In genomic region chr3:121735542-121735941, GRCm38 (mm10) we compare ENCODE assay signal across 9 mouse cellular contexts. TPM values are rescaled to one million over a fixed set of nuclear protein-coding genes. Genes with fewer than 3 reads are reported as not detected.
DNase-seq lines count a peak whose midpoint lies in the region; ATAC-seq and TF ChIP-seq lines count a peak whose summit lies in the region.
"Had no signal": no experiment of that assay in that cellular context is flagged by ENCODE, and none has a peak within 500 bp of the region (broad histone marks: within the 10 kb centered on the region; RNA-seq: fewer than 3 reads in every experiment).

No protein-coding gene starts in this region.

- H3K4me1 ChIP-seq in kidney, embryonic 15.5 days: peaks cover 22% of the 10 kb centered on the region
- H3K4me1 ChIP-seq in MEL (ENCODE audit: control insufficient read depth in 1 of 2, insufficient read depth in 2 of 2, low read length in 2 of 2): no peaks in the 10 kb centered on the region
- H3K4me1 ChIP-seq in embryonic facial prominence, embryonic 10.5 days: peaks cover 22% of the 10 kb centered on the region

- no peak for TF ChIP-seq RAD21 in MEL (IDR thresholded peaks at IDR 0.05; ENCODE audit: low read depth, low read length)

- H3K4me3 ChIP-seq in gastrocnemius, adult 2 months: no peak overlapping the region
- no peak overlapping the region for H3K4me3 ChIP-seq in kidney, embryonic 15.5 days (replicated peaks)
- H3K4me3 ChIP-seq in MEL (ENCODE audit: control insufficient read depth in 1 of 2, insufficient read depth in 1 of 2, low read depth in 2 of 2, low read length in 2 of 2): no peak overlapping the region
- H3K4me3 ChIP-seq in embryonic facial prominence, embryonic 10.5 days: no peak overlapping the region

- no peak for DNase-seq in gastrocnemius, adult 2 months
- DNase-seq in gastrocnemius, postnatal 25 days: no peak
- DNase-seq in kidney, postnatal 14 days: no peak
- no peak for DNase-seq in MEL (ENCODE audit: low read depth, low spot score)
- DNase-seq in embryonic facial prominence, embryonic 10.5 days (ENCODE audit: low spot score): peak; percentile 4
- no peak for DNase-seq in thymus, postnatal 10 days (ENCODE audit: low spot score in 2 of 2)
- DNase-seq: liver had no signal

- no peaks in the 10 kb centered on the region for H3K79me2 ChIP-seq in MEL (ENCODE audit: control insufficient read depth, insufficient read depth, low read length, poor library complexity)

- TF ChIP-seq POLR2A in MEL (IDR thresholded peaks at IDR 0.05; ENCODE audit: control insufficient read depth in 1 of 2, insufficient read depth in 1 of 2, low read depth in 1 of 2, low read length in 2 of 2, poor library complexity in 1 of 2): no peak

- intact Hi-C loops in gastrocnemius, adult 2 months (cut with DNase I): loop anchor here (5.0 kb wide), 2 partner anchors 183 to 428 kb away; no protein-coding TSS in a partner anchor

- H3K4me2 ChIP-seq in kidney, embryonic 15.5 days: no peak overlapping the region

- H3K36me3 ChIP-seq in kidney, embryonic 15.5 days: peaks cover 24% of the 10 kb centered on the region
- H3K36me3 ChIP-seq in MEL (ENCODE audit: control insufficient read depth in 1 of 2, insufficient read depth in 2 of 2, low read length in 2 of 2): no peaks in the 10 kb centered on the region
- peaks cover 36% of the 10 kb centered on the region for H3K36me3 ChIP-seq in embryonic facial prominence, embryonic 10.5 days (replicated peaks)

- H3K9me3 ChIP-seq in kidney, embryonic 15.5 days (replicated peaks): no peaks in the 10 kb centered on the region
- H3K9me3 ChIP-seq in MEL (replicated peaks; ENCODE audit: insufficient read depth, low read length): no peaks in the 10 kb centered on the region
- no peaks in the 10 kb centered on the region for H3K9me3 ChIP-seq in embryonic facial prominence, embryonic 10.5 days

- ATAC-seq in kidney, embryonic 15.5 days (replicated peaks; ENCODE audit: low FRiP score): no peak
- no peak for ATAC-seq in activated CD4-positive, CD25-positive, alpha-beta regulatory T cell, adult 4 months

- H3K27me3 ChIP-seq in kidney, embryonic 15.5 days: no peaks in the 10 kb centered on the region
- no peaks in the 10 kb centered on the region; a peak in 1 of 4 replicates for H3K27me3 ChIP-seq in MEL (ENCODE audit: control insufficient read depth in 1 of 2, insufficient read depth in 2 of 2, low read length in 2 of 2)
- no peaks in the 10 kb centered on the region for H3K27me3 ChIP-seq in embryonic facial prominence, embryonic 10.5 days (replicated peaks; ENCODE audit: low read depth, poor library complexity, severe bottlenecking)

- H3K27ac ChIP-seq in gastrocnemius, adult 2 months: peak overlapping the region; percentile 70; the same call in 1 of the 2 replicates
- peak overlapping the region; percentile 54; the same call in 1 of the 2 replicates for H3K27ac ChIP-seq in kidney, embryonic 15.5 days
- H3K27ac ChIP-seq in MEL (ENCODE audit: control insufficient read depth, low read depth, low read length): no peak overlapping the region
- peak overlapping the region; percentile 69 for H3K27ac ChIP-seq in embryonic facial prominence, embryonic 10.5 days (replicated peaks)

- no peak for TF ChIP-seq CTCF in gastrocnemius, adult 2 months (IDR thresholded peaks at IDR 0.05)
- TF ChIP-seq CTCF in MEL (IDR thresholded peaks at IDR 0.05 in 2 of 3, conservative IDR thresholded peaks at IDR 0.05 in 1 of 3; ENCODE audit: control insufficient read depth in 1 of 3, insufficient read depth in 1 of 3, low read depth in 2 of 3, low read length in 3 of 3, poor library complexity in 1 of 3, severe bottlenecking in 1 of 3): no peak

- WGBS in kidney, embryonic 15.5 days: 63% methylated on average over 7 of the region's 7 CpGs
- 82% methylated on average over 7 of the region's 7 CpGs for WGBS in embryonic facial prominence, embryonic 10.5 days

- TF ChIP-seq EP300 in MEL (IDR thresholded peaks at IDR 0.05; ENCODE audit: low read depth in 1 of 2, low read length in 2 of 2): no peak

- no peak overlapping the region for H3K9ac ChIP-seq in kidney, embryonic 15.5 days
- H3K9ac ChIP-seq in MEL (ENCODE audit: control insufficient read depth, low read depth, low read length, poor library complexity, severe bottlenecking): no peak overlapping the region

TF ChIP-seq in MEL, 35 proteins besides CTCF, POLR2A, EP300 and RAD21:
- TF ChIP-seq USF1 (IDR thresholded peaks at IDR 0.05; ENCODE audit: low read depth, low read length) (peak; percentile 55; the same call in 1 of the 2 replicates), E2F4 (IDR thresholded peaks at IDR 0.05; ENCODE audit: borderline replicate concordance, low read depth, low read length) (no peak)

RNA-seq across cellular contexts. Expression of gene F3, which starts 12.2 kb away (rescaled TPM):
- 1 to 10 TPM; 5.7 to 6.1 TPM for total RNA-seq in gastrocnemius, adult 2 months (2021)
- 1 to 10 TPM; 4.3 to 6.1 TPM for total RNA-seq in gastrocnemius, postnatal 25 days (2021)
- 16.7 and 17.4 TPM in 2 replicates for polyA plus RNA-seq in kidney, embryonic 15.5 days (2015; fragmentation: Nextera tagmentation; extraction: Ambion mirVana)
- total RNA-seq in MEL (2012; rRNA removed): not detected in 2 replicates
- polyA plus RNA-seq in MEL (2012; ENCODE audit: insufficient read depth in 1 of 2, insufficient read length in 2 of 2, low read depth in 1 of 2, low replicate concordance in 2 of 2, missing spikeins in 1 of 2): not detected
- polyA plus RNA-seq in embryonic facial prominence, embryonic 10.5 days (2016; fragmentation: Nextera tagmentation; extraction: Ambion mirVana): 12.1 and 12.8 TPM in 2 replicates
- not detected for polyA plus RNA-seq in activated CD4-positive, CD25-positive, alpha-beta regulatory T cell, adult 4 months (2017; shearing (Covaris generic))

Comparison
In these comparisons a context has a peak if more than half of its experiments do, and no peak if none do; other contexts are left out.
1. RNA of gene F3, which starts 12.2 kb away (polyA plus RNA-seq): 16.7 to 17.4 TPM in kidney, embryonic 15.5 days and 12.1 to 12.8 TPM in embryonic facial prominence, embryonic 10.5 days; not detected in MEL and not detected in activated CD4-positive, CD25-positive, alpha-beta regulatory T cell, adult 4 months; every median in the first group is over 10 times any median in the second.